Mouse (Mus musculus) kidney, adult 8-10 months (tissue): ENCODE data around the gene Phldb2.

ENCODE experiments used
- DNase-seq, 2 experiments: peaks; one replicate each; pipeline ENCODE4 v3.0.0; 2022

The Phldb2 gene

DNA sequence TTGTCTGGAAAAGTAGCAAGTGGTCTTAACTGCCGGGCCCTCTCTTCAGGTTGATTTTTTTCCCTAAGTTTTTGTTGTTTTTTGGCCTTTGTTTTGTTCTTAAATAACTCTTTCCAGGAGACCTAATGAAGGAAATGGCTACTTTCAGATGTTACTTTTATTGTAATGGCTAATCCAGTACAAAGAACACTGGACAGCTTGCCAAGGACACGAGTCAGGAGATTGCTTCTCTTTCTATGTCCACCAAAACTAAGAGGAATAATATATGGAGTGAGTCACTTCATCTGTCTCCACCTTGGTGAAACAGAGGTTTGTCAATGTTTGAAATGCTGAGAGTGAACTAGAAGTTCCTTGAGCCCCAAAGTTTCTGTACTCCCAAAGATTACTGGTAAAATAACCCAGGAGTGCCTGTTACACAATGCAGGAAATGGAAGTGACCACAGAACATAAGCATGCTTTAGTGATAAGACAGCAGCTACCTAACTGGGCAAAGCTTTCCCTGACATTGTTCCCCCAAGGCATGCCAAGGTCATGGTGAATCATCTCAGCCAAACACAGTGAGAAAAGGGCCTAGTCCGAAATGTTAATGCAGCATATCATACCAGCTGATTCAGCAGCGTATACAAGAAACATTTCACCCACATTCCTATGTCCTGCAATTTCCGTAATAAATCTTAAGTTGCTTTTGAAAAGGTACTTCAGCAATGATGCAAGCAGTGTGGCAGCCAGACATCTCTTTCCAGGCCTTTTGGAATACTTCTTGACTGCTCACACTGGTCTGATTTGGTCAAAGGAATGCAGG lies 115.7 kb downstream of the Phldb2 start:
- DNase-seq, result peak in 1 of 2 experiments; percentile 34

DNA sequence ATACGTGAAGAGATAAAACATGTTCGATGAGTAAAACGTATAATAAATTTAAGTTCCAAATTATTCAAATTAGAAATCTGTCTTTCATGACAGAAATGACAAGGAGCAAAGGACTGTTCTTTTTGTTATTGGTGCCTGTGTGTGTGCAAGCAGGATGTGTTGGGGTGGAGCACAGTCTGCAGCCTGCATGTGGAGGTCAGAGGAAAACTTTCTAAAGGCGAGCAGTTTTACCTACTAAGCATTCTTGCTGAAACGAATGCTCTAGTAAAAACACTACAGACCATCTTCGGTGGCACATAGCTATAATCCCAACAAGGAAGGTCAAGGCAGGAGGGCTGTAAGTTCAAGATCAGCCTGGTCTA lies 120.7 kb downstream of the Phldb2 start:
- no peak for DNase-seq

DNA sequence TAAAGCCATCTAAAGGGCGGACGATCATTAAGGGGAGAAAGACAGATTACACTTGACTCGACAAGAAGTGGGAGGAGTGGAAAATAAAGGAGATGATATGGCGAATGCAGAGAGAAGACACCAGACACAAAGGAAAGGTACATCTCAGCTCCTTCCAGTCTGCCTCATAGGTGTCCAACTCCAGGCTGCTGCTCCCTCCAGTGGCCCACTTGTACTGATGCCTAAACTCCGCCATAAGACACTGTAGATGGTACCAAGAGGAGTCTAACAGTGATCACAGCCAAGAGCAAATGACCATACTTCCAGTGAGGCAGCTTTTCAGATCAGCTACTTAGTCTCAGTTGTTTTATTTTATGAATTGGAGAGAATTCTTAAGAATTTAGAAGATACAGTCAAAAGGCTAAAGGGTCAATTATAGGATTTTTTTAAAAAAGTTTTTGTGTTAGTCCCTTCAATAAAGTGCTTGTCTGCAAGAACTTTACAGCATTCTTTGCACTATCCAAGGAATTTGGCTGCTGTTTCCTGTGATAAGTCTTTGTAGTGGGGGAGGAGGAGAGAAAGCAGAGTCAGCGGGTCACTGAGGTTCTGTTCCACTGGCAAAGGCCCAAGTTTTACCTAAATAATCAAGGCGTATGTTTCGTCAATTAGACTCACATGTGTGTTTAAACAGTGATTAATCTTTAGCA lies 121.2 kb downstream of the Phldb2 start:
- peak in 1 of 2 experiments; percentile 45 for DNase-seq

DNA sequence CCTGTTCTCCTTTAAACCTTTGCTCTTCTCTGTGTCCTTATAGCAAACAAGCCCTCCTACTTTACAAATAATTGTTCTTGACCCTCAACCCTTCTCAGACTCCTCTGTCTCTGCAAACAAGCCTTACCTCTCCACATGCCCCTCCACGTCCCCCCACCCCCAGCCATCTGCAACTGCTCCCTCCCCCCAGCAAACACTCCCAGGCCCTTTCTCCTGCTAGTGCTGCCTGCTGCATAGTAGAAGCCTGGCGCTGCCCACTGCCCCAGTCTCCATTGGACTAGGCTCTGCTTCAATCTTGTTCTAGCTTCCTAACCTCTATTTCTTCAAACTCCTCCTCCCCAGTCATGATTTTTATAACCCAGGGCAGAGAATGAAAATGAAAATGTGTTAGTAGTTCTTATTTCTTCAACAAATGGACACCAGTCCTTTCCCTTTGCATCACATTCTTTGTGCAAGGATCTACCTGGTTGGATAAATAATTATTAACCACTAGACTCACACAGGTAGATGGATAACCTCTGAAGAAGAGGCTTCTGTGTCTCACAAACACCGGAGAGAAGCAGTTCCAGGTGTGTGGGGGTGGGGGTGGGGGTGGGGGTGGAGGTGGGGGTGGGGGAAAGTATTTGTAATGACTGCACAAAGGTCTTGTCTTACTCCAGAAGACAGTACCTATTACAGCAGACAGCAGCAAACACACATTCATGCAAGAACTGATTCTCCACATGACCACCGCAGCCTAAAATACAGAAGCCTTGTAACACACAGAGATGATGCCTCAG lies 122.1 kb downstream of the Phldb2 start:
- DNase-seq, result no peak

DNA sequence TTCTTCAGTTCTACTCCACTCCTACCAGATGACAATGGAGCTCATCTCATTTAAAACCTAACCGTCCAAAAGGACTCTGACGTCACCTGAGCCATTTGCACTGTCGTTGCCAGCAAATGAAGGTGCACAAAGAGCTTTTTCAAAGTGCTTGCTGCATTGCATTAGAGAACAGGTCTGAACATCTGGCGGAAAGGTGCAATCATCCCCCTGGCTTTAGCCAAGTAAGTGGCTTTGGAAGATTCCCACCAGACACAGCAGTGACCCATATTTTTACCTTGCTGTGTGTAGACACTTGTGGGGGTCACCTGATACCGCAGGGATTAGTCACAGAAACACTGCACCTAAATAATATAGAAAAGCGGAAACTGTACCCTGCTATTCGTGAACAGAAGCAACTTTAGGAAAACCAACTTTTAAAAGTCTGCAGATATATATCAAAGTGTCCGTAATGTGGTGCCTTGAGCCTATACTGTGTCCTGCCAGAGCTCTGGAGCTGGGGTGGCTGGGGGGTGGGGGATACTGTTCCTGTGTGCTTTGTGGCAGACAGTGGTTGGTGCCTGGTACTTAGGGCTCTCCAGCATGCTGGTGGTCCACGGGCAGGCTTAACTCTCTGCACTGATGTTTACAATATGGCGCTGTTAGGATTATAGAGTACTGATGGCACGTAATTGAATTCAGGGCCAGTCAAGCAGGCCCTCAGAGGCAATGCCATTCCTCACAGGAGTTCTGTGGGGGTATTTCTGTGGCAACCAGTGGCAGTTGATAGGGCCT lies 123.1 kb downstream of the Phldb2 start:
- no peak for DNase-seq

DNA sequence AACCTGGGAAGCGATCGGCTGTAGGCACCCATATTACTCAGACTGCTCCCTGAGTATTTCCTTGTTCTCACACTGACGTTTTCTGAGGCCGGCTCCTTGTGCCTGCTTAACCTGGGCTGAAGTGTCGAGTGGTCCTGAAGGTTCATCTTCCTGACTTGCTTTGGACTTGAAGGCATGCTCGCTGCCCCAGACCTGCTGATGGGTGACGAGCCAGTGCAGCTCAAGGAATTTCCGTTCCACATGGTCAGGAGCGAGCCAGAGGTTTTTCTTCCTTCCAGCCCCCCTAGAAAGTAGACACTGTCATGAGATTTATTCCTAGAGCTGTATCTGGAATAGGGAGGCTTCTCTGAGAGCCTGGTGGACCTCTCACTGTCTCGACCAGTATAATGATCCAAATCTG lies 128.1 kb downstream of the Phldb2 start:
- no peak for DNase-seq

DNA sequence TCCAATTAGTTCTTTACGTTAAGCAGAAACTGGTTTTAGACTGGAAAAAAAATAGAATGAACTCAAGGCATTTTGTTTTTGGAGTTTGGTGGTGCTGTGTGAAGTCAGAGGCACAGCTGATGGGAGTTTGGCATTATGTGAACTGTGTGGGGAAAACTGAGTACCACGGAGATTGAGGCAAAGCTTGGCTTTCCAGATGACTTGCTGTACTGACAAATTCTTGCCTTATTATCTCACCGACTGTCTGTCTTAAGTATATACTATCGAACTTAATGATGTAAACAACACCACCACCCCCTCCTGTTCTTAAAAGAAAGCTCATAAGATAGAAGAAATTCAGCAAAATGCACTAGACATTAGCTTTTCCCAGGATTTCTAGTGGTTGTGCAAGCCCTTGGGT lies 129.4 kb downstream of the Phldb2 start:
- no peak for DNase-seq

DNA sequence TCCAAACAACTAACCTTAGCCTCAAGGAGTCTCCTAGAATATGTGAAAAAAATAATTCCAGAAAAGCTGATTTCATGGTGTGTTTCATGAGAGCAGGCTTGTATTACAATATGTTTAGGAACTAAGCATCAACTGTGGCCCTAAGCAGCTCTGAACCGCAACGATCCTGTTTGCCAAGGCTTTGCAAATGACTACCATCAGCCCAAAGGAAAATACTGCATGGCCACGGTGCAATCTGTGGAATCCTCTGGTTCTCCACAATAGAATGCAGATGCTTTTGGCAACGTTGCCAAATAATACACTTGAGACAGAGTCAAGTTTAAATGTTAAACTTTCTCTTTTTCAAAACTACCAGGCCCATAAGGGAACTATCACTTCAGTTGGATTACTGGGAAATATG lies 133.5 kb downstream of the Phldb2 start:
- DNase-seq, result no peak

DNA sequence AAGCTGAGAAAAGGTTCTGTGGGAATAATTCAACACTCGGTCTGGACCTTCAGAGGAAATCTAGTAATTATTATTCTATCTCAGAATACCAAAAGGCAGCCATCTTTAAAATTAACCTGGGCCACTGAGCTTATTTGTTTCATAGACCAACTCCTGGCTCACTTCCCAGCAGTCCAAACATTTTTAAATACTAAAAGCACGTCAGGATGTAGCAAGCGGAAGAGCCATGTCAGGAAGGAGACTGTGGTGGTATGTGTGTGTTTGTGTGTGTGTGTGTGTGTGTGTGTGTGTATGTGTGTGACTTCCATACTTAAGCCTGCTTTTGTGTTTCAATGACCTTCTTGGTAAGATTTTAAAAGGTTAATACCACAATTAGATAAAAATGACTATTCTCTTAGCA lies 135.6 kb downstream of the Phldb2 start:
- peak in 1 of 2 experiments; percentile 49 for DNase-seq

DNA sequence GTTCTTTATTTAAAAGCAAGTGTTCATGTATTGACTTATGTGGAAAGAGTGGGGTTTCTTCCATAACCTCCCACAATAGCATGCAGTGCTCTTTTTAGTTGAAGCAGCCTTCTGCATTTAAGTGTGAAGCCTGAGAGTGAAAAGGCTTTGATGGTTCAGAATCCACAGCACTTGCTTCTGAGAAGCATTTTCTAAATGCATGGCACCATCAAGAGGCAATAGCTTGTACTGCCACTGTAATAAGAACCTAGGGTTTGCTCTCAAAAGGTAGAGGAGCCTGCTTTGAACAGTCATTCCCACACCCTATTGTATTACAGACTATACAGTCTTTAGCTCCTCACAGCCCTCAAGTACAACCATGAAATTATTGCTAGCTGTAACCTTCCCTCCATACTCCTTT lies 136.7 kb downstream of the Phldb2 start:
- no peak for DNase-seq

DNA sequence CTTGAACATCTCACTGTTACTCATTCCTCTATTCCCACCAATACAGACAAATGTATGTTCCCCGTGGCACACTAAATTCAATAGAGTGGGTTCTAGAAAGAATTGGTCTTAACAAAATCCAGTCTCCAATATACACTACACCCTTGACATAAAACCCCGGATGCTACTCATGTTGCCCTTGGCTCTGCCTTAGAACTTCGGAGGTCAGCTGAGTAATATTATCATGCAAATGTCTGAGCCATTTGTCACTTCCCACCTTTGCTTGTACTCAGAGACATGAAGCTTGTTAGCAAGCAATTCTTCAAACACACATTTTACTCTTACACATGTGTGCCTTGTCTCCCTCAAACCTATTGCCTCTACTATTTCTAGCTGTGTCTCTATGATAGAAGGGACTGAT lies 138.8 kb downstream of the Phldb2 start:
- no peak for DNase-seq

DNA sequence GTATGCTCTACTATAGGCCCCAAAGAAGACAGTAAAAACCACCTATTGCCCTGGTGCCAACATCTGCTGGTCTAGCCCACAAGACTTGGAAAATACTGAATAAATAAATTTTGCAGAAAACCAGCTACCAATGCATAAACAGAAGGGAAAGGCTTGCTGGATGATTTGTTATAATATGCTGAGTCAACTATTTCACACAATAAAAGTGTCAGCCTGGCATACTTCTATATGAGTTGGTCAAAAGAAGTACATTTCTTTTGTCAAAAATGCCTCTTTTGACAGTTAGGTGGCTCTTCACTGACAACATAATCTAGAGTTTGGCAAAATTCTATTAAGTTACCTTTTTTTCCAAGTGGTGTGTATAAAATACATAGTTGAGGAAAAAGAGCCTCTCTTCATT lies 141.6 kb downstream of the Phldb2 start:
- no peak for DNase-seq

DNA sequence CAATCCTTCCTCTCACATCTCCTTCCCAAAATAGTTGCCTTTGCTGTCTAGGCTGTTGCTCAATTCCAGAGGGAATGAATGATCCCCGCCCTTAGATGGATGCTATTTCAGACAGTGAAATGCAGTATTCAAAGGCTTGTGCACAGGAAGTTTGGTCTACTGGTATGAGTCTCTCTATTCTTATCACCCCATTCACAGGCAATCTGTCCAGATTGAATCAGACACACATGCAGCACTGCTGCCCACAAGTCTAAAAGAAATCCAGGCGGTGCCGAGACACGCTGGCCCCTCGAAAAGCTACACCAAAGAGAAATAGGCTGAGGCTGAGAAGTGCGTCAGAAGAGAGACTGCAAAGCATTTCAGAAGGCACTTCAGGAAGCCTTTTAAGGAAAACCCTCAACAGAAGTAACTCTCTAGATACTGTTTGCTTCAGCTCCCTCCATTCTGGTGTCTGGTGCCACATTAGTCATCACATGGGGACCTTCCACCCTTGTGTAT lies 142.5 kb downstream of the Phldb2 start:
- no peak for DNase-seq

DNA sequence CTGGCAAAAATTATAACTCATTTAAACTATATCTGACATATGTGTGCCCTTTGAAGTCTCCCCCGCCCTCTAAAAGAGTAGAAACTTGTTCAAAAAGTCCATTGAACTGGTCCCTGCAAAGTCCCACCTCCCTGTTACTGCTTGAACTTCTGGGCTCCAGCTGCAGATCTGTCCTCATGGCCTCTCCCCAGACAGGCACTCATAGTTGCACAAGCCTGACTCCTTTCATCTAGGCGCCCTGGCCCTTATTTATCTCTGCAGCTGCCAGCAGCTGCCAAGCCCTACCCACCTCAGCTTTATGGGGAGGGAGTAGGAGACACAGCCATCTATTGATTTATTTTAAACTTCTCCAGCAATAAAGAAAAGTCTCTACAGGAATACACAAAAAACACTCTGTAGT lies 143.2 kb downstream of the Phldb2 start:
- DNase-seq, result no peak

DNA sequence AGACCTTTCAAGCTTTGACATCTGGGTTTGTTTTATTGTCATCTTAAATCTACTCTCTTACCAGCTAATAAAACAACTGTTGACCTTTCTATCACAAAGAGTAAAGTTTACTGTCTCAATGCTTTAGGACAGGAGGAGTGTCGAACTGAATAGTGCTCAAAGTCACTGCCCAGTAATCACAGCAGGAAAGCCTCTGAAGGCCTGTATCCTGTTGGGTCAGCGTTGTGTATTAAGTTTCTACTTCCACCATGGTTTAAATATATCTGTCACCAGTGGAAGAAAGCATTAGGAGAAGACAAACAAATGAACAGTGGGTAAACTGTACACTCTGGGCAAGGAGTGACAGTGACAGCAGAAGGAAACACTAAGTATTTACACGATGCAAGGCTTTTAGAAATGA lies 148.7 kb downstream of the Phldb2 start:
- no peak for DNase-seq

DNA sequence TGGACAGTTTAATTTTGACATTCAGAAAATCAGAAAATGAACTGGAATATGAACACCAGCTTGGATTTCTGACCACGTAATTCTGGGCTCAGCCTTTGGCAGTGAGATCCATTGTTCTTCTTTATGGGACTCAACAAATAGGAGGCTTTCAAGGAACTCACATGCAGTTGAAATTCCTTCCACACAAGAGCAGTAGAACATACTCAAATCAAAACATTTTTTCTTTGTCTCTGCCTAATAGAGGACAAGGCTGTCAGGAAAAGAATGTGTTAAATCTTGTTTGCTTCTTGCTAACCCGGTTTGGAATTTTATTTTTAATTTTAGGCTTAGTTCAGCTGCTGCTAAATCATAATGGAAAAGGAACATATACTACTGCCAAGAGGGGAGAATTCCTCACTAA lies 153.0 kb downstream of the Phldb2 start:
- DNase-seq, result no peak

DNA sequence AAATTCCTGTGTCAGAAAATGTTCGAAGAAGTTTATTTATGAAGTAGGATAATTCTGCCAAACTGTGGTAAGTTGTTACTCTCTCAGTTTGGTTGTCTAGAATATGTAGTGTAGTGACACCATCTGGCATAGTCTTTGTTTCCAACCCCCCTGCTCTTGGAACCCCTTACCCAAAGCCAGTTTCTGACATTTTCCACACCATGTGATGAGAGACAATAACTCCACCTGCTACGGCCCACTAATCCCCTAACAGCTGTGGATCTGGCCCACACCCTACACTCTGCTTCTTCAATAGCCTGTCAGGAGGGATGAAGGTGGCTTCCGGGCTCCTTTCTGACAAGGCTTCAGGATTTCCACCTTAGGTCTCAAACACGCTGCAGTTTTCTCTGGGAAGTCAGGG lies 154.2 kb downstream of the Phldb2 start:
- no peak for DNase-seq

DNA sequence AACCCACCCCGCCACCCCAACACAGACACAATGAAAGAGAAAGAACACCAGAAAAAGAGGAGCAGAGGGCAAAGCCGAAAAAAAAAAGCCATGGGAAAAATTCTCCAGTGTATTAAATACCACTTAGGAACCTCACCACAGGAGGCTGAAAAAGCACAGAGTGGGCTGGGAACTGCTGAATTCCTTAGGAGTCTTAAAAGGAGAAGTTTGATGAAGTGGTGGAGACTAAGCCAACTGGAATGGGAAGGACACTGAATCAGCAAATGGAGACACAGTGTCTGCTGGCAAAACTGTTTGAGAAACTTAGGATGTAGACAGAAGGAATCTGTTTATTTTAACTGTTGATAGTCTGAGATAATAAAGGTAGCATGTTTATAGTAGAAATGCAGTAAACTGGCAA lies 154.8 kb downstream of the Phldb2 start:
- DNase-seq, result no peak

DNA sequence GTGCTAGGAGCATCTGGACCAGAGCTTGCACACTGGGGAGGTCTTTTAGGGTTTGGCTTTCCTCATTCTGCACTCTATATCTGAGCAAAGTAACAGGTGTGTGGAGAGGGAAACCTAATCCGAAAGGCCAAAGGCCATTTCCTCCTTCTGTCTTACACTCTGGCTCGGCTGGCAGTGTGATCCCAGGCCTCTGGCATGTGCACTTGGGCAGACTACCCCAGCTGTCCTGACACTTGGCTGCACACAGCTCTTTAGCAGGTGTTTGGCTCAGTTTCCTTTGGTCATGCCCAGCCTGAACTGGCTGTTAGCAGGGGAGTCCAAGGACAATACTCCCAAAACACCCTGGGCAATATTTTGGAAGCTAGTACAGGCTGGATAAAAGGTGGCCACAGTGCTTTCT lies 156.6 kb downstream of the Phldb2 start:
- DNase-seq, result peak; percentile 27 to 43

DNA sequence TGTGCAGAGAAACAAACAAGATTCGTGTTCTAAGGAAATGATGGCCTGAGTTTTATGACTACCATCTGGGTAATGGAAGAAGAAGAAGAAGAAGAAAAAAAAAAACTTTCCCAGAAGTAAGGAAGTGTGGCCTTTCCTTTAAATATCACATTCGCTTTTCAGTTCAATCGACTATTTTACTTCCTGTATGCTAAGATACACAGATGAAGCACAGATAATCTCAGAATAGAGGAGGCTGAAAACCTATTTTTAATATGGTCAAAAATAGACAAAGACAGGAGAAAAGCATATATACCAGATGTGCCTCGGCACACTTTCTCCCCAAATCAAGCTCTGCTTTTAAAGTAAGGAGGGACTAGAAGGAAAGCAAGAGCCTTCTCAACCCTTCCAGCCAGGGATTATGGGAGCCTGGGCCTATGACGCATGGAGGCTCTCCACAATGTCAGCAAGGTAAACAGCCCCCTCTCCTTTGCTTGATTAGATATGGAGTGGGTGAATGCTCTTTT lies 158.2 kb downstream of the Phldb2 start:
- no peak for DNase-seq

DNA sequence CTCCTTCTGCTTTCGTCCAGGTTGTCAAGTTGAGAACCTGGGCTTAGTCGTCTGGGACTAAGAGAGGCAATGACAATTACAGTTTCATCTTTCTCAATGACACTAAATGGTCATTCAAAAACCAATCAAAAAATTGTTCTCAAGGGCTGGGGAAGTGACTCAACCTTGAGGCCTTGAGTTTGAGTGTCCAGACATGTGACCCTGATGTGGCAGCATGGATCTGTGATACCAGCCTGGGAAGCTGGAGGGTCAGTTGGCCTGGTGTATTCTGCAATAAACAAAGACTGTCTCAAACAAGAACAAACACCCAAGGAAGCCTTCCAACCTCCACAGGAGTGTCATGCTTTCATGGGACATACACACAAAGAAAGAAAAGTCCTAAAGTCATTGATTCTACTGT lies 160.6 kb downstream of the Phldb2 start:
- no peak for DNase-seq

DNA sequence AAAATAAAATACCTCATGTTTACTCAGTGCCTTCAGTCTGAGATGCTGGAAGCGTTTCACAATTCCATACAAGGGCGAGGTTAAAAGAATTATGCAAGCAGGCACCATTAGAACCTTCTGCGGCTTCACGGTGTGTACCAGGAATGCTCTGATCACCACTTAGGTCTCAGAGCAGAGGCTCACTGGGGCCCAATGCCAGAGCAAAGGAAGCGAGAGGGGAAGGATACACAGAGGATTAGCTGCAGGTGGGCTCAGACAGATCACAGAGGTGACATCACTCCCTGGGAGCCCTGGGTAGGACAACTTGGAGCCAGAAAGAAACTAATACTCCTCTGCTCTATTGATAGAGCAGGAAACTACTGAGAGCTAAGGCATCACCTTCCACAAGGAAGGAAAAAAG lies 162.1 kb downstream of the Phldb2 start:
- no peak for DNase-seq

DNA sequence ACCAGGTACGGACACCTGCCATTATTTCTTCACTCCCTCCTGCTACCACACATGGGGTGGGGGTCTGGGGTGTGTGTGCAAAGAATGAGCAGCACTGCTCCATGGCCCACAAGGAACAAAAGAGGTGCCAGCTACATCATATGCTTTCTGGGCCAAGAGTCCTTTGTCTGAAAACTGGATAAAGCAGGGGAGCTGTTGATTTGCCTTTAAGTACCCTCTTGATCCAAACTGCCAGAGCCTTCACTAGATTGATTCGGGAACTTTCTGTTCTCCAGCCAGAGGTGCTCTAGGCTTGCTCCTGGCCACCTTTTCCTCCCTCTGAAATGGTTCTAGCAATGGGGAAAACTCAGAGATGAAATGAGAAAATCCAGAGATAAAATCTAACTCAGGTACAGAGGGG lies 164.1 kb downstream of the Phldb2 start:
- DNase-seq, result no peak
